Mouse (Mus musculus) G1E (cell line): ENCODE results near the gene Fadd.

Source experiments
- CTCF ChIP-seq: IDR thresholded peaks from 2 replicates; pipeline ENCODE4 v1.5.1; 2012; ENCODE audit warnings: low read depth, low read length, inconsistent platforms, mixed read lengths
- GATA1 ChIP-seq: IDR thresholded peaks from 2 replicates; pipeline ENCODE4 v1.6.1; 2012; ENCODE audit warnings: borderline replicate concordance, low read length, inconsistent platforms, mixed read lengths
- POLR2AphosphoS5 ChIP-seq: IDR thresholded peaks from 2 replicates; pipeline ENCODE4 v1.6.1; 2012; ENCODE audit warnings: low read depth, low read length, inconsistent platforms; ENCODE audit not compliant: insufficient replicate concordance

DNA sequence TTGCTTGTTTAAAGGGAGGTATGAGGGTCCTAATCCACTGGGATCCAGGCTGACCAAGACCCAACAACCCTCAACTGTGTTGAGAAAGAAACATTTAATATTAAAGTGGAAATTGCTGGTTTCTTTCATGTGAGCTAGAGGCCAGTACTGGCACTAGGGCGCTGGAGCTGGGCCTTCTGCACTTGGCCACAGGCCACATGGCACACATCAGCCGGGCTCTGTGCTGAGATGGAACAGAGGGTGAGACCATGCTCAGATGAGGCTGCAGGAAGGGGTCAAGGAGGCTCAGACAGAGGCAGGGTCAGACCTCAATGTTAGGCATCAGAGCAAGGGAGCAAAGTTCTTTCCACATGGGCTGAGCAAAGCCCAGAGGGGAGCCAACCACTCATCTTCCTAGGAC lies 43.8 kb upstream of the Fadd start:
- TF ChIP-seq CTCF (no peak), GATA1 (no peak), POLR2AphosphoS5 (no peak)
